Mouse (Mus musculus) adrenal gland, postnatal 10 days (tissue): ENCODE measurements around the gene Clhc1. TPM values are rescaled to one million over a fixed set of nuclear protein-coding genes. Genes with fewer than 3 reads are reported as not detected.
"Not testable (repeated sequence)": the region's sequence is repeated elsewhere in the genome, so short reads cannot be mapped to it uniquely, and the experiment has no call there.

ENCODE experiments used
- DNase-seq: peaks from one replicate; pipeline ENCODE4 v3.0.0; 2021; ENCODE audit warnings: mixed read lengths
- long read RNA-seq, 2 experiments: library from polyadenylated mRNA; stranded (forward); transcript quantifications; one replicate each; pipeline ENCODE4 v2.0.0; 2021
- total RNA-seq, 2 experiments: library from RNA; stranded (reverse); gene quantifications; 2 replicates each; pipeline ENCODE4 v1.2.3; 2021

Clhc1 gene
- under 1 TPM in 1 of 2 experiments, not detected in 1; 0.42 TPM for total RNA-seq
- long read RNA-seq, experiment 1 = 0 reads
- long read RNA-seq, experiment 2 = 0 reads

DNA sequence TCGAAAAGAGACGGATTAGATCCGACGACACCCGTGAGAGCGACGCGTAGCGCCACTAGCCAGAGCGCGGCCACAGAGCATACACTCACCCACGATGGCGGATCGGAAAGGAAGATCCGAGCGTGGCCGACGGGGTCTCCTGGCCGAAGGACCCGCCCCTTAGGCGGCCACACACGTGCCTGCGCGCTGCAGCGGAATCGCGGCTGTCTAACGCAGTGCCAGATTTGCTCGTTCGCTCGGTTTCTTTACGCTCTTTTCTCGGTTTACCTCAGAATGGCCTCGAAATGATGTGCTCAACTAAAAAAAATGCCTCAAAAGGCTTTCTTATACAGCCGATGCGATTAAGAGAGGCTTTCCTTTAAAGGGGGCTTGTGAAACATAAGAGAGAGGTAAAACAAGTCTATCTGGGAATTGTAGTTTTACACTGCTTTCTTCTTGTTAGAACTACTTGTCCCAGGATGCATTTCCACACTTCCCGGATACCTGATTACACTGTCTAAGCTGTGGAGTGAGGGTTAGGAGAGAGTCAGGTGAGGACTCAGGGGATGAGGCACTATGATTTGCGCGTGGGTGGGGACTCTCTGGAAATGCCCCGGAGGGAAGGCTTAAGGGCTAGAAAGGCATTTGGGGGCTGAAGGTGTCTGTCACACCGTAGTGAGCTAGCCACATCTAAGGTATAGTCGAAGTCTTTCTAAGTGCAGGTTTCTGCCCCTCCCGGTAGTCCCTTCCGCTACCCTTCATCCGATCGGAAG lies at the start of gene Clhc1, which contains the start of gene Rps27a:
Gene Clhc1, plus strand, starts transcription at position 199 of the 752 bp plus-strand sequence.
Gene Rps27a, minus strand, starts transcription at position 358 of the 752 bp plus-strand sequence.
- DNase-seq = peak; percentile 98

DNA sequence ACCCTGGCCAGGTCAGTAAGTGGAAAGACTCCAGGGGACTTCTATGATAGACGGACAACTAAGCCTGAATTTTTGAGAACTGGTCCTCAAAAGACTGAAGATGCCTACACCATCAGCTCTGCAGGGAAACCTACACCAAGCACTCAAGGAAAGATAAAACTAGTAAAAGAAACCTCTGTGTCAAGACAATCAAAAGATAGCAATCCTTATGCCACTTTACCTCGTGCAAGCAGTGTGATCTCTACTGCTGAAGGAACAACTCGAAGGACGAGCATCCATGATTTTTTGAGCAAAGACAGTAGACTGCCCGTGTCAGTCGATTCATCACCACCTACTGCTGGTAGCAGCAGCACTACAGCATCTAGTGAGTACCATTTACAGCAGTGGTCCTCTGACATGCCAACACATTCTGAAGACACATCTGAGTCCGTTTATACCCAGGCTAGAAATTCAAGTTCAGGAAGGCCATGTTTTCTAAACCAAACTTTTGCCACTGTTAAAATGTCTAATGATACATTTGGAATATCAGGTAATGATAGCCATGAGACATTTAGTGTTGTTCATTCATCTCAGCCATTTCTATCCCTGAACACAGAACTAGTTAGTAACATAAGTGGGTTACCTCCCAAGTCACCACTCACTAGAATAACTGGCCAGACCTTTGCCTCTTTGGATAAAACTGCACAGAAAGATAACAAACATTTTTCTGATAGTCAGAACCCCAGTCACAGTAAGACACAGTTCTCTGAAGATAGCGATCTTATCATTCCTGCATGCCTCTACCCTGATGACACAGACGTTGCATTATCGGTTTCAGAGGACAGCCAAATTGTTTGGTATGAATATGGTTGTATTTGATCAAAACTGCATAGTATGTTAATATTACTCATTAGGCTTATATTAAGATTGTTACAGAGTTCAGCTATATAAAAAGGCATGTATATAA lies 43.5 kb upstream of the Clhc1 start:
- DNase-seq = no peak

DNA sequence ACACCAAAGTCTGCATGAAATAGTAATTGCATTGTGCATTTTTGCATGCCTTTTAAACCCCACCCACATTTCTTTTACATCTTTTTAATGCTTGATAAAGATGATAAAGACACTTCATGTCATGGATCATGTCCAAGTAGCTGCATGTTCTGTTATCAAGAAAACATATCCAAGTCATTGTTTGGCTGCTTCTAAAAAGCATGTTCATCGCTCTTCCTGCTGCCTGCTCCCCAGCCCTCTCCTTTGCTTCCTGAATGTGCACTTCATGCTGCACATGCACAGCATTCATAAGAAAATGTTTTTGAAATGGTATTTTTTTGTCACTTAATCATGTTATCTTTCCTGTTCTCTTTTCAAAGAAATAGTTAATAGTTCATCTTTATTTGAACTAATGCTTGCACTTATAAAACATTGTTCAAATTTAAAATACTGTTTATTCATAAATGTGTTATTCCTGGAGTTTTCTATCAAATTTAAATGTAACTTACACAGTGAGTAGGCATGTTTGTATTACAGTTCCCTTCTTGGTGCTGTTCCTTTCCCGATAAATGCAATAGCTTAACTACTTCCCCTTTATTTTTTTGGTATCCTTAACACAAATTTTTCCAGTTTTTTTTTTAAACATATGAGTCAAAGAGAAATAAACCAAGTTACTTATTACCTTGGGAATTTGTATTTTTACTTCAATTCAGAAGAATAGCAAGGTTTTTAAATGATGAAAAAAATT lies 42.7 kb upstream of the Clhc1 start:
- DNase-seq = no peak

DNA sequence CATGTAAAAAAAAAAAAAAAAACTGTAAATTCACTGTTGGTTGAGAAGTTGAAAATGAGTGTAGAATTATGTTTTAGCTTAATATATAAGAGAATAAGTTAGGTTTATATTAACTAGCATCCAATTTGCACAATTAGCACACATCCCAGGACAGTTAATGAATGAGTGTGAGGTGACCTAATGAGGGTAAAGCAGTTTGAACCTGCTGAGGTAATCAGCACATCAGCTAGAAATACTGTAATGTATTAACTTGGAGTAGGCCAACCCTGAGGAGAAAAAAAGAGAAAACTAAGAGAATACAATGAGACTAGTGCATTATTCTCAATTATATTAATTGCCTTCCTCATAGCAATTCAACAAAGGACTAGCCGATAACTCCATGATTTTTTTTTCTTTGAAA lies 38.3 kb upstream of the Clhc1 start:
- no peak for DNase-seq

- DNase-seq = no peak
Measured at GRCm38 (mm10) chr11:29512818-29513535, 34.8 kb upstream of the Clhc1 start.

DNA sequence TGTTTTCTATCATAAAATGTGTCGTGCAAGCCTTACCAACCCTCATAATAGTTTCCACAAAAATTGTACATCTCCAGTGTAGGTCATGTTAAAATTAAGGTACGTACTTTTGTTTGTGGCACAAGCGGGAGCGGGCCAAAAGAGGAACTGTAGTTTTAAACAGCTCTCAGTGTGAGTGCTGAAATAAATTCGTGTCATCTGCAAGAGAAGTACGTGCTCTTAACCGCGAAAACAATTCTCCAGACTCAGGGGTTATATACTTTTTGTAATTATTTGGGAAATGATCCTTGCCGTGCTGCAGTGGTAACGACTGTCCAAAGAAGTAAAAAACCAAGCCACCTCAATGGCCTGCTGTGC lies 33.4 kb upstream of the Clhc1 start:
- no peak for DNase-seq

GRCm38 (mm10) chr11:29514682-29515412 lies 32.9 kb upstream of the Clhc1 start, which contains the start of gene Prorsd1:
TSS of gene Prorsd1 (minus strand) at chr11:29515033.
- DNase-seq = peak; percentile 94

DNA sequence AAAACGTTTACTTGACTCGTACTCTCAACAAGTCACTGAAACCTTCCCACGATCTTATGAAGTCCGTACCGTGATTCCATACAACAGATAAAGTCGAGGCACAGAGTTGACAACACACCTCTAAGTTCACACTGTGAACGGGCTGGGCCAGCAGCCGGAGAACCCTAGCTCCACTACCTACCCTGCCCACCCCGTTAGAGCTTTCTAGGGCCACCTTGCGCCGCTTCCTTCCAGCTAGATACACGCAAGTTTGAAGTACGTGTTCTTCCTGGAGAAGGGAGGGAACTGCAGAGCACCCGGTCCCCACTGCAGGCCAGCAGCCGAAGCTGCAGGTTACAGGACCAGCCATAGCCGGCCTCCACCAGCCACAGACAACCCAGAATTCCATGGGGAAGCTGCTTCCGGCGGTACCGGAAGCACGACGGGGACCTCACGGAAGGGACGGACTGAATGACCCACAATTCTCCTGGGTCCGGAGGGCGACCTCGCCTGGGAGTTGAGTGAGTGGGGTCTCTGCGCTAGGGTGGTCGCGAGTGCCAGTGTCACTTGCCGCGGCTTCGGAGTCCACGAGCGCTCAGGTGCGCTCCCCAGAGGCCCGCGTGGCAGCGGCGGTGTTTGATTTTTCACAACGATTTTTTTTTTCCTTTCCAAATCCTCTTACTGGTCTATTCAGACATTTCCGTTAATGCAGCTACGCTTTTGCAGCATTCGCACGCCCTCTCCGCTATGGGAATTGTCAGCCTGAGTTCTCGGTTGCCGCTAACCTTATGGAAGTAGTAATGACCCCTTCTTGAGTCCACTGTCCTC lies 21.6 kb upstream of the Clhc1 start, which contains the start of gene Mtif2:
Gene Mtif2, plus strand, starts transcription at position 421 of the 807 bp plus-strand sequence.
- DNase-seq = peak; percentile 91

DNA sequence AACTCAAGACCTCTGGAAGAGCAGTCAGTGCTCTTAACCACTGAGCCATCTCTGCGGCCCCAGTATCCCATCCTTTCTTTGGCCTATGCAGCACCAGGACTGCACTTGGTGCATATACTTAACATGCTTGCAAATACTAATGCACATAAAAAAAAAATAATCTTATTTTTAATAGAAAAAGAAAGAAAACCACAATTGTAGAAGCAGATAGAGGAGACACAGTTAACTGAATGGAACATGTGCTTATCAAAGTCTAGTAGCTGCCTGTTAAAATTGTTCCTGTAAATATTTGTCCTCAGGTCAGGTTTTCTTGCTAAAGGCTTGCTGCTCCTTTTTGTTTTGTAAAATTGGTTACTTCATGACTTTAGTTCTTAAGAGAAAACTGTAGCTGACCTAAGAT lies 9.5 kb upstream of the Clhc1 start:
- DNase-seq = no peak

DNA sequence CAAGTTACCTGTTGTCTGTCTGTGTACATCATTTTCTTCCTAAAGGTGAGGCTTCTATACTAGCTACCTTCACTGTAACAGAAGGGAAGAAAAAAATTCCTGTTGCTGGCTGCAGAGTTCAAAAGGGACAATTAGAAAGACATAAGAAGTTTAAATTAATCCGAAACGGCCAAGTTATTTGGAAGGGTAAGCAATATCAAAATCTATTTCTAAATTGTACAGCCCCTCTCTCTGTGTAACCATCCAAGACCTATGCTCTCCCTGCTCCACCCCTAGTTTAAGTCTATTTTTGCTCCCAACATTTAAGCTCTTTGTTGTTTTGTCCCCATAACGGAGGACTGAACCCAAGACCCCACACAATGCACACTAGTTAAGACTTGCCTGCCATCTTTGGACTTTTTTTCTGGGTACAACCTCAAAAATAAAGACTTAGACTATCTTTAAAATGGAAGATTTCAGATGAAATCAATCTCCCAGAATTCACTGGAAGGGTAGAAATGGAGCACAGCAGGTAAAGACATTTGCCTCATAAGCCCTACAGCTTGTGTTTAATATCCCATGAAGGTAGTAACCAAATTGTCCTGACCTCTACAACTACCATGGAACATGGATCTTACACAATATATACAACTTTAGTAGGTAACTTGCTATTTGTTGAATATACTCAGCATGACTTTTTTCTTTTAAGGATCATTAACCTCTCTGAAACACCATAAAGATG lies 3.4 kb upstream of the Clhc1 start:
- no peak for DNase-seq

- DNase-seq = not testable (repeated sequence)
Measured at GRCm38 (mm10) chr11:29545150-29545752, 2.5 kb upstream of the Clhc1 start.

DNA sequence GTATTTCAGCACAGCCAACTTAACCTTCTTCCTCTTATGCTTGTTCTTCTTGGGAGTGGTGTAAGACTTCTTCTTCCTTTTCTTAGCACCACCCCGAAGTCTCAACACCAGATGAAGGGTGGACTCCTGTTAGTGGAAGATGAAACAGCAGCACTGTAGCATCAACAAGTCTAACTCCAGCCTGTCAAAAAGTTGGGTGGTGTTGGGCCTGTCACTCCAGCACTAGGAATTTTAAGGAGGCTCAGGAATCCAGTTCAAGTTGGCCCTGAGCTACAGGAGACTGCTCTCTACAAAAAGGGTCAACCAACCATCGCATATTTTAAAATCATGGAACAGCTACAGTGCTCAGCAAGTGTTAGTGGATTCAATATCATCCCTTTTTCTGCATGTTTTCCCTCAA lies 1.5 kb upstream of the Clhc1 start:
- DNase-seq = not testable (repeated sequence)

DNA sequence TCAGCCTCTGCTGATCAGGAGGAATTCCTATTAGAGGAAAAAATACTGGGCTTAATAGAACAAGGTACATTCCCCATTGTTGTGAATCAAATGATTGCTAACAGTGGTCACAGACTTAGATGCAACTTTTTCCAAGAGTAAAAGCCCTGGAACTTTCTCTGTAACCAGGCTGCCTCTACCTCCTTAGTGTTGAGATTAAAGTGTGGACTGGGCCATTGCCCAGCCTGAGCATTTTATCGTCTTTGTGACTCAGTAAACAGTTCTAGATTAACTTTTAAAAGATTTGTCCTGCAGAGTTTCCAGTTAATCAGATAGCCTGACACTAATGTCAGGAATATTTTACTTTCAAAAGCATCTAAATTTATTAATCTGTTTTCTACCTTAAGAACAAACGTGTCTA lies 988 bp upstream of the Clhc1 start:
- no peak for DNase-seq

DNA sequence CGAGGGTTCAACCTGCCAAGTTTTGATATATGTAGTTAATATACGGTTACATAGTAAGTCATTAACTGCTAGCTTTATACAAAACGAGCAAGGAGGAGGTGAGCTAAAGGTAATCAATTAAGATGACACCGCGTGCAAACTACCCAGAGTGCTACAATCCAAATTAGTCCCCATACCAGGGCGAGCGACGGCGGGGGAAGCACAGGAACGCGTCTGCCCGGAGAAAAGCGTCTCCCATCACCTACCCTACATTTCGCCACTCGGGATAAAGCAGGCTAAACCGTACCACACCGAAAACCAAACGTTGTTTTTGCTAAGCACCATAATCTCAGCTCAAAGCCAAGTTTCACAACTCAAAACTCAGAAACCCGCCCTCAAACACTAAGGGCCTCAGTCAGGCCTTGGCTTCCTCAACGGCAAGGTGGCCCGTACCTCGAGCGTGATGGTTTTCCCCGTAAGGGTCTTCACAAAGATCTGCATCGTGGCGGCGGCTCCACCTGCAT lies 450 bp upstream of the Clhc1 start:
- no peak for DNase-seq

- DNase-seq = peak; percentile 20
Measured at GRCm38 (mm10) chr11:29548504-29549424, 1.0 kb downstream of the Clhc1 start.

DNA sequence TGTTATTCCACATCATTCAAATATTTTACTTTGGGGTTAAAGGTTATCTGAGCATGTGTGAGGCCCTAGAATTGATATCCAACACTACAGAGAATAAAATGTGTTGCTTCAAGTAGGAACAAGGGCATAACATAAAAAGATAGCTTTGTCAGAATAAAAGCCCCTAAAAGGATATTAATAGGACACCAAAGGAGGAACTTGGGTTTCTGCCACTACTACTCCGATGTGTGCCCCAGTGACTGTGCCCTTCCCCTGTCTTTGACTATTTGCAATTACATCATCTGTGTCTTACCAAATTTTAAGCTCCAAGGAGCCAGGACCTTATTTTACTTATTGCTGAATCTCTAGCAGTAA lies 1.7 kb downstream of the Clhc1 start:
- no peak for DNase-seq

DNA sequence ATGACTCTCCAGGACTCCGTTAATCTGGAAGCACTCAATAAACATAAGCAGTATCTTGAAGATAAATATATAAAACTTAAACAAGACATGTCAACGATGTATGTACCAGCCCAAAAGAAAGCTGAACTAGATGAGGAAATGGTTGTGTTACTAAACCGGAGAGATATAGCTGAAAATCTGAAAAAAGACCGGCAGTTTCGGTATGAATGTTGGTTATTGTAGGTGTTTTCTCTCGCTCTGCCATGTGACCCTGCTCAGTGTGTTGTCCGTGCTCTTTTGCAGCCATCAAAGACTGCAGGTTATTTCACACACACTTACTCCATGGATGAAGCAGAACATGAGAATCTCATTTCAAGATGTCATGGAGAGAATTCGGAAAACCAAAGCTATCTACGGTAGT lies 12.7 kb downstream of the Clhc1 start:
- no peak for DNase-seq

- no peak for DNase-seq
Measured at GRCm38 (mm10) chr11:29560990-29561389, 13.2 kb downstream of the Clhc1 start.
